Mouse (Mus musculus) large intestine, adult 2 months (tissue): Measurements from ENCODE around the gene Eml6. TPM values are rescaled to one million over a fixed set of nuclear protein-coding genes. Genes with fewer than 3 reads are reported as not detected.

Experiments used
- DNase-seq: peaks from one replicate; pipeline ENCODE4 v3.0.0-alpha.2; 2012; ENCODE audit warnings: low read depth, low spot score
- WGBS: fragments of 180-500 bp; shearing (Covaris S2); methylation state at CpG from one replicate; pipeline ENCODE4 v1.1.7; 2018; 5-methylcytosine and 5-hydroxymethylcytosine counted together
- polyA plus RNA-seq: library from polyadenylated mRNA; depleted of rRNA; stranded (reverse); fragments of >200 nt; gene quantifications from 2 replicates; pipeline ENCODE4 v1.2.3, GENCODE M21; 2012

Eml6 gene
- polyA plus RNA-seq, 1 experiment, result 0.68 TPM

GRCm38 (mm10) chr11:29801432-29802427 is 224.1 kb downstream of the Eml6 start:
- DNase-seq, result peak; percentile 57
- WGBS, result 49% methylated on average over 2 of the region's 2 CpGs

GRCm38 (mm10) chr11:29799839-29800238 is 226.0 kb downstream of the Eml6 start:
- no peak for DNase-seq
- 59% methylated on average over 1 of the region's 1 CpGs for WGBS

- no peak for DNase-seq
- WGBS, result 88% methylated on average over 6 of the region's 6 CpGs
Observed at GRCm38 (mm10) chr11:29795106-29795505, 230.7 kb downstream of the Eml6 start.

- no peak for DNase-seq
- WGBS, result 61% methylated on average over 2 of the region's 2 CpGs
Observed at GRCm38 (mm10) chr11:29794475-29794874, 231.4 kb downstream of the Eml6 start.

- DNase-seq, result no peak
Observed at GRCm38 (mm10) chr11:29790796-29791195, 235.0 kb downstream of the Eml6 start.

GRCm38 (mm10) chr11:29788921-29789638 is 236.8 kb downstream of the Eml6 start:
- WGBS, result 79% methylated on average over 6 of the region's 6 CpGs
- no peak for DNase-seq

More at GRCm38 (mm10) chr11:29790796-29791195, 235.0 kb downstream of the Eml6 start:
- WGBS, result 94% methylated on average over 2 of the region's 2 CpGs

GRCm38 (mm10) chr11:29788499-29788898 is 237.3 kb downstream of the Eml6 start:
- DNase-seq, result no peak
- 70% methylated on average over 1 of the region's 1 CpGs for WGBS

GRCm38 (mm10) chr11:29787473-29787872 is 238.4 kb downstream of the Eml6 start:
- 15% methylated on average over 5 of the region's 5 CpGs for WGBS
- DNase-seq, result no peak

- WGBS, result 86% methylated on average over 6 of the region's 6 CpGs
- DNase-seq, result no peak
Observed at GRCm38 (mm10) chr11:29786583-29787219, 239.1 kb downstream of the Eml6 start.

DNA sequence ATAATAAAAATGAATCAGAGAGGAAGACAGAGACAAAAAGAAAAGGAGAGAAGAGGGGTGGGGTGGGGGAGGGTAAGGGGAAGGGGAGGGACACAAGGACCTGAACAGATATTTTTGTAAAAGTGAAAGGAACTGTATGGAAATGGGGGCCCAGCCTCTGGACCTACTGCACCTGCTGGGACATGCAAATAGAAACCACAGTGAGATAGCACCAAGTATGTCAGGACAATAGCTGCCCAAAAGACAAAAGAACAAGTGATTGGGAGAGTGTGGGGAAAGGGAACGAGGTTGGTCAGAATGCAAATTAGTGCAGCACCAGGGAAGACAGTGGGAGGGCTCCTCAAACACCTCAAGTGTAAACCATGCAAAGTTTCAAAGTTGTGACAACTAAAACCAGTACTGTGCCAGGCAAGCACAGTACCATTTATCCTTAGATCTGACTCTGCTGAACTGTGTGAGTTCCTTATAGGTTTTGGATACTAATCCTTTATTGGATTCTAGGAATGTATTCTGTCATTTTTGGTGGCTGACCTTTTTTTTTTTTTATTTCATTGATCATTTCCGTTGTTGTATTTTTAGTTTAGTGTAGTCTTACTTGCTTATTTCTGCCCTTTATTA is 246.3 kb downstream of the Eml6 start:
- DNase-seq, result no peak
- WGBS, result 72% methylated on average over 2 of the region's 2 CpGs

DNA sequence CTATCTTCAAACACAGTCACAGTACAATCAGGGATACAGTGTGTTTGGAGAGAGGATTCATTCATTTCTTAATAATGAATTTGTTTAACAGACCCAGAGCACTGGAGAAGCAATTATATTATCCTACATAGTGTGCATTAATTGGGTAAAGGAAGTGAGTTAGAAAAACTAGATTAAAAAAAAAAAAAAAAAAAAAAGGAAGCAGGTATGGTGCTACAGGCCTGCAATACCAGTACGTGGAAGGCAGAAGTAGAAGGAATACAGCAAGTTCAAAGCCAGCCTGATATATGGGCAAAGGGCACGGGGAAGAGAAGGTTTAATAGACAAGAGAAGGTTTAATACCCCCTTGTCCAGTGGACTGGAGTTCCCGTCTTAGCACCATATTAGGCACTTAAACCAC is 246.9 kb downstream of the Eml6 start:
- no peak for DNase-seq
- WGBS, result 91% methylated on average over 3 of the region's 3 CpGs

- DNase-seq, result no peak
Observed at GRCm38 (mm10) chr11:29777964-29778363, 247.9 kb downstream of the Eml6 start.

DNA sequence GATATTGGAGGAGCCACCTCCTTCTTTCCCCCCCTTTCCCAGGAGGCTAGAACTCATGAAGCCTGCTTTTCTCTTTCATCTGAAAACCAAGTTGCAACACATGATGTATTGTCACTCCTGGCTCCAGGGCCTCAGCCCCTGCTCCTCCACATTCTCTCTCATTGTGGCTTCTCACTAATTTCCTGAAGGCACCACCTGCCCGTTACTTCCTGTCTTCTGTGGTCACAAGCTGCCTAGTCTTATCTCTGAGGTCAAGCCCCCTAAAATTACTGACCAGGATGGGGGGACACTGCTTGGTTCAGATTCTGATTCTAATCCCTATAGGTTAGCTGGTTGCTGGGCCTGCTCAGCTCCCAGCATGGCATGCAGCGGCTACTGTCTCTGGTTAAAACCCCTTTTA is 251.1 kb downstream of the Eml6 start:
- no peak for DNase-seq
- WGBS, result 92% methylated on average over 2 of the region's 2 CpGs

DNA sequence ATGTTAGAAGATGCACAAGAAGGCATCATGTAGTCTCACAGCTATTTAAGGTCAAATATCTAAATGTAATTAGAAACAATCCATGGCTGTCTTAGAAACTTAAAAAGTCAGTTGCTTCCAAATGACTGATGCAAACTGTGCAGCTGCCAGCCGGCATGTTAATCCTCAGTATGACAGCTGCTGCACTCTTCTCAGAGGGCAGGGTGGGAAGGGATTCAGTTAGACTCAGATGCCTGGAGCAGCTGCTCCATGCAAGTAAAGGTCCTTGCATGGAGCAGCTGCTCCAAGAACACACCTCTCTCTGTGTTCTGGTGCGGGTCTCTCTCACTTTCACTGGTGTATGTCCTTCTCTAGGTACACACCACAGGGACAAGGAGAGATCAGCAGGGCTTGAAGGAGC is 251.5 kb downstream of the Eml6 start:
- WGBS, result 36% methylated on average over 2 of the region's 2 CpGs
- DNase-seq, result no peak

DNA sequence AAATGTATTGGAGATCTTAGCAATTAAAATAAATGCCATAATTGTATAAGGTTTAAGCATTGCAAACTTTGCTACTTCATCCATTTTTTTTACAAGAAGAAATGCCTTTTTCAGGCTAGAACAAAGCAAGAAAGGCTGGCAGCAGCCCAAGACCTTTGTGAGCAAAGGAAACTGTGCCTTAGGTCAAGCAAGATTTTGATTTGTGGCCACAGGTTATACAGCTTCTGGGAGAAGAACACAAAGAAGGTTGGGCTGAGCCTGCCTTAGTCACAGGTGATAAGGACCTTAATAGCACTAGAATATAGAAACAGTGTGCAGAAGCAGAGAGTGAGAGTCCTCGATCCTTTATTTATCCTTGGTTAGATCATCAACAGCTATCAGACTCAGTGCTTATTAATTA is 253.6 kb downstream of the Eml6 start:
- WGBS, result 36% methylated on average over 1 of the region's 1 CpGs
- DNase-seq, result peak; percentile 60

GRCm38 (mm10) chr11:29770666-29771400 is 255.0 kb downstream of the Eml6 start:
- no peak for DNase-seq
- WGBS, result 89% methylated on average over 3 of the region's 3 CpGs

DNA sequence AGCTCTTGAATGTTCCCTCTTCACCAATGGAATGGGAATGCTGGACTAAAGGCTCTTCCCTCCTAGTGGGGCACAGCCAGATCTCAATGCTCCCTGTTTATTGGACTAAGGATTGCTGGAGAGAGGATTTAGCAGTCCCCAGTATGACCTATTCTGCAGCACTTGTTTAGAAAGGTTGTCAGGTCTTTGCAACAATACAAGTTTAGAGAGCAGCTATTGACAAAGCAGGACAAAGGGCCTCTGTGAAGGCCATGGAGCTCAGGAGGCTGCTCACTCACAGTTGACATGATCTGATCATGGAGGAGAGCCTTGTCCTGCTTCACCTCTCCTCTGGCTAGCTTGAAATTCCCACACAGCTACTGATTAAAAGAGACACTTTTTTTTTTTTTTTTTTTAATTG is 257.3 kb downstream of the Eml6 start:
- DNase-seq, result no peak

DNA sequence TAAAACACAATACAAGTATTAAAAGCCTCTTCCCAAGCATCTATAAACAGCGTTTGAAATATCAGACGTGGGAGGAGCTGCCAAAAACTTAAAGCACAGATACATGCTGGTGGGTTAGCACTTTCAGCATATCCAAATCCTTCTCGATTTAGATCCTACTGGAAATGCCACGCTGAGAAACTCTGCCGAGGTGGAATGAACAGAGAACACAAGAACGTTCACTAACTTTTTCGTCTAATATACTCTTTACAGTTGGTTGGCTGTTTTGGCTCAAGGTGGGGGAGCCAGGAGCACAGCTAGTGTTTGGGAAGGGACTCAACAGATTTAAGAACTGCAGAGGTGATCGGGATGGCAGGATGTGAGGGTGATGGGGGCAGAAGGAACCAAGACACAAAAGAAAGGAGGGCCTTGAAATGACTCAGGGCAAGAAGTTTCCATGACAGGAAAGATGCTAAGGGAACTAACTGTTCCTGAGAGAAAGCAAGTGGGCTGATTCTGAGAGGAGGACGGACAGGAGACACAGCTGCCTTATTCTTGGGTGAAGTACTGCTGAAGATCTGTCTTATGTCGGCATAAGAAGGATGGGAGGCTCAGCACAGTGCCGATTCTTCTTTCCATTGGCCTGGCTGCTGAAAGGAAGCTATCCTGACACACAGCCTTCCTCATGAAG is 259.4 kb downstream of the Eml6 start:
- DNase-seq, result no peak
- 84% methylated on average over 11 of the region's 11 CpGs for WGBS

DNA sequence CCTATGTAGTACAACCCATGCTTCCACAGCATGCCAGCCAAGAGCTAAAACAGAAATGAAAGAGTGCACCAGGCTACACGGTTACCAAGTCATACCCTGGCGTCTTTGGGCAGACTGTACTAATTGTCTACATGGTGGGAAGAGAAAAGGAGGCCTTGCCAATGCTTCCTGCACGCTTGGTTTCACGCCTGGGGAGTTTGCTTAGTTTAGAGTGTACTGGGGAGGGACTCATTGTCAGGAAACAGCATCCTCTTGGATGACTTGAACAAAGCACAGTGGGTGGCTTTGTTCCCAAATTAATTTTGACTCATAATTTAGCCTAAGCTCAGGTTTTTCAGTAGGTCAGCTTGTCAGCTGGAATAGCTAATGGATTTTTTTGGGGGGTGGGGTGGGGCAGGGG is 260.8 kb downstream of the Eml6 start:
- no peak for DNase-seq
- 78% methylated on average over 4 of the region's 4 CpGs for WGBS
